Mouse (Mus musculus): ENCODE data around the gene Cdc5l.
"Not testable (repeated sequence)": the region's sequence is repeated elsewhere in the genome, so short reads cannot be mapped to it uniquely, and the experiment has no call there.

The Cdc5l gene

DNA sequence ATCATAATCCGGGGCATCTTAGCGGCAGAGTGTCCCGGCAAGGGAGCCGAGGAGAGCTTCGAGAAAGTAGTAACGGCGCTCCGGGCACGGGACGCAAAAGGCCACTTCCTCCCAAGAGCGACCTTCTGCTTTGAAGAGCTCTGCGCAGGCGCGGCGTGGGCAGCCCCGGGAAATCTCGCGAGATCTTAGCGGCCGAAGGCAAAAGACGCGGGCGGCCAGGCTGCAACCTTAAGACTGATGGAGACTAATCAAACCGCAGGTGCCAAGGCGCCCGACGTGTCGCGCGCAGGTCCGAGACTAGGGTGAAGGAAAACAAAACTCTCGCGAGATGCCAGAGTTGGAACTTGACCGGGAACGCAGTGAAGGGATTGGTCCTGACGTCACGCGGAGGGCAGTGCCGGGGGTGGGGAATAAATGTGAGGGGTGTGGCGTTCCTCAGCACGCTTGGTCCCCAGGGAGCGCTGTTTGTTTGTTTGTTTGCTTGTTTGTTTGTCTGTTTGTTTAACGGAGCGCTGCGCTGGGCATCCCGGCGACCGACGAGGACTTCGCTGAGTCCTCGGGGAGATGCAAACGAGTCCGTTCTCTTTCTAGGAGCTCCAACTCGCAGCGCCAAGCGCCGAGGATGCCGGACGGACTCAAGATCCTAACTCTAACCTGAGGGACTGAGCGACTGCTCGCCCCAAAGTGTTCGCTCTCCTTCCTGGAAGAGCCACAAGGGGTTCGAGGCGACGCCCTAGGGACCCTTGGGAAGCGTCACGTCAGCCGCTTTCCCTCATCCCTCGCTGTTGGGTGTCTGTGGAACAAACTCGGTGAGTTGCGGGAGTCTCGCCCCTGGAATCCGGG lies at the start of gene Cdc5l:
Gene Cdc5l, minus strand, starts transcription at position 319 of the 843 bp plus-strand sequence.
- DNase-seq: peak; percentile 97

GRCm38 (mm10) chr17:45480429-45480828 lies 46.9 kb upstream of the Cdc5l start:
- DNase-seq: peak in 1 of 2 experiments; percentile 20

GRCm38 (mm10) chr17:45478234-45478825 lies 44.8 kb upstream of the Cdc5l start:
- peak; percentile 92 for DNase-seq

DNA sequence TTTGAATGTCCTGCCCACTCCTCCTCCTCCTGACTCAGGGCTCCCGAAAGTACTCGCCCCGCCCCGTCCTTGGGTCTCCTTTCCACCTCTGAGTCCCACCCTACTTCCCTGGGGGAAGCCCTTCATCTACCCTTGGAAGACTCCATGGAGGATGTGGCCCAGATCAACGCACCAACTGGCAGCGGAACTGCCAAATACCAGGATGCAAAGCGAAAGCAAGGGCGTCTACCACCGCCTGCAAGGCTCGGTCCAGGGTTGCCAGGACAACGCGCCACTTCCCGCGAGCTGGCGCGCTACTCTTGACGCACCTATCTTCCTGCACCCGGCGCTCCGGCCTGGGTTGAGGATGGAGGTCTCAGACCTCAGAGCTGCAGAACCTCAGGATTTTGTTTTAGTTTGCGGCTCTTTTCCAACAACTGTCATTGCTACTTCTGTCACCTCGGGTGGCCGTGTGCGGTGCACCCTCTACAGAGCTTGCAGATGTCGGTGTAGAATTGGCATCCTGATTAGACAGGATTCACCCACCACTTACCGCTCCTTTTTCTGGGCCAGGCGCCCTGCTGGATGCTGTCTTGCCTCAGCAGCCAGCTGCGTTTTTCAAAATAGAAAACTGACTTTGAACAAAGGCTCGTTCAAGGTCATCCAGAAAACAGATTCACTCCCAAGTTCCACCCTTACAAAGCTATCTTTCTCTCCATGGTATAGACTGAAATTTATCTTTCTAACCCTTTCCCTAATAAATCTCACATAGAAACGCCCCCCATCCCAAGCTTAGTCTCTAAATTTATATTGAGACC lies 41.3 kb upstream of the Cdc5l start, which contains the start of gene Spats1:
Gene Spats1, minus strand, starts transcription at position 747 of the 797 bp plus-strand sequence.
- DNase-seq: peak; percentile 54 to 55

DNA sequence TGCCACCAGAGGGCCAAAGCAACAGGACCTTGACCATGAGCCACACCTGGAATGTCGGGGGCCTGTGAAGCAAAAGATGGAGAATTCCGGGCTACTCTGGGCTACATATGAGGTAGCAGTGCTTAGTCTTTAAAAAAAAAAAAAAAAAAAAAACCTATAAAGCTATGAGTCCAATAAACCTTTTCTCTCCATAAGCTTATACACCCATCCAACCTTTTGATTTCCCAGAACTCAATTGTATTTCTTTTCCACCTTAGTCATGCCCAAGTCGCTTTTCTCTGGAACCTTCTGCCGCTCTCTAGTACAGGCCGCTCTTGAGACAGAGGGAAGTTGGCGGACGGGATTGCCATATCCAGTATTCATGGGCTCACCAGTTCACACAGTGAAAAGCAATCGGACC lies 40.6 kb upstream of the Cdc5l start:
- no peak for DNase-seq

DNA sequence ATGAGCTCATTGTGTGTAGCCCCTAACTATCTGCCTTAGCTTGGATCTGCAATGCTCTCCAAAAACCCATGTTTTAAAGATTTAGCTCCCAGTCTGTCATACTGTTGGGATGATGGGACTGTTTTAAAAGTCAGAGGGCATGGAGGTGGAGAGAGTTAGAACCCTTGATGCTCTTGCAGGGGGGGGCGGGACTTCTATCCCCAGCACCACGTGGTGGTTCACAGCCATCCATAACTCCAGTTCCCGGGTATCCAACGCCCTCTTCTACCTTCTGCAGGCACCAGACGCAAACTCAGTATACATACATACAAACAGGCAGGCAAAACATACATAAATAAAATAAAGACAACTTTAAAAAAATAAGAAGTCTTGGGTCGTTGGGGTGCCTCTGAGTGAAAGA lies 40.1 kb upstream of the Cdc5l start:
- DNase-seq: no peak

GRCm38 (mm10) chr17:45470726-45471125 lies 37.2 kb upstream of the Cdc5l start:
- DNase-seq: no peak

GRCm38 (mm10) chr17:45468302-45468701 lies 34.8 kb upstream of the Cdc5l start:
- DNase-seq: peak in 1 of 2 experiments; percentile 4

DNA sequence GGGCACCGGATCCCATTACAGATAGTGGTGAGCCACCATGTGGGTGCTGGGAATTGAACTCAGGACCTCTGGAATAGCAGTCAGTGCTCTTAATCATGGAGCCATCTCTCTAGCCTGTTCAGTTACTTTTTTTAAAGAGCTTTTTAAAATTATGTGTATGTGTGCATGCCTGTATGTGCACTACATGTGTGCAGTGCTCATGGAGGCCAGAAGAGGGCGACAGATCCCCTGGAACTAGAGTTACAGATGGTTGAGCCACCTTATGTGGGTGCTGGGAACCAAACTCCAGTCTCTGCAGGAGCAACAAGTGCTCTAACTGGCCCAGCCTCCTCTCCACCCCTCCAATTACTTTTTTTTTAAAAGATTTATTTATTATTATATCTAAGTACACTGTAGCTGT lies 33.2 kb upstream of the Cdc5l start:
- DNase-seq: no peak

- no peak for DNase-seq
These were observed 30.7 kb upstream of the Cdc5l start for GRCm38 (mm10) chr17:45464255-45464654.

GRCm38 (mm10) chr17:45462506-45462905 lies 29.0 kb upstream of the Cdc5l start:
- DNase-seq: no peak

DNA sequence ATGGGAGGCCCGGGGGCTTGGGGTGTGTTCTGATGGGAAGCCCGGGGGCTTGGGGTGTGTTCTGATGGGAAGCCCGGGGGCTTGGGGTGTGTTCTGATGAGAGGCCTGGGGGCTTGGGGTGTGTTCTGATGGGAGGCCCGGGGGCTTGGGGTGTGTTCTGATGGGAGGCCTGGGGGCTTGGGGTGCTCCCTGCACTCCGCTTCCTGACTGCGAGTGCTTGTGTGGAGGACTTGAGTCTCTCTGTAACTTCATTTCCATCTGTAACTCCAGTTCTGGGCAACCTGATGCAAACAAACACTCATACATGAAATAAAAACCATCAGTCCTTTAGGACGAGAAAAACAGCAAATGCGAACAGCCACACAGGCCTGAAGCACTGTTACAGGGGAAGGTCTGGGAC lies 25.5 kb upstream of the Cdc5l start:
- no peak for DNase-seq

- DNase-seq: no peak
These were observed 25.0 kb upstream of the Cdc5l start for GRCm38 (mm10) chr17:45458516-45458915.

DNA sequence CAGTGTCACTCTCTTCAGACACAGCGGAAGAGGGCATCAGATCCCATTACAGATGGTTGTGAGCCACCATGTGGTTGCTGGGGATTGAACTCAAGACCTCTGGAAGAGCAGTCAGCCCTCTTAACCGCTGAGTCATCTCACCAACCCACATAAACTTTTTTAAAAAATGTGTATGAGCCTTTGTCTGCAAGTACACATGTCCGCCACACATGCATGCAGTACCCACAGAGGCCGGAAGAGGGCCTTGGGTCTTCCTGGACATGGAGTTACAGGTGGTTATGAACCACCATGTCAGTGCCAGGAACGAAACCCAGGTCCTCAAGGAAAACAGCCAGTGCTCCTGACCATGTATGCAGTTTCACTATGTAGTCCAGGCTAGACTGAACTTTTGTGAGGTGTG lies 23.9 kb upstream of the Cdc5l start:
- DNase-seq: no peak

DNA sequence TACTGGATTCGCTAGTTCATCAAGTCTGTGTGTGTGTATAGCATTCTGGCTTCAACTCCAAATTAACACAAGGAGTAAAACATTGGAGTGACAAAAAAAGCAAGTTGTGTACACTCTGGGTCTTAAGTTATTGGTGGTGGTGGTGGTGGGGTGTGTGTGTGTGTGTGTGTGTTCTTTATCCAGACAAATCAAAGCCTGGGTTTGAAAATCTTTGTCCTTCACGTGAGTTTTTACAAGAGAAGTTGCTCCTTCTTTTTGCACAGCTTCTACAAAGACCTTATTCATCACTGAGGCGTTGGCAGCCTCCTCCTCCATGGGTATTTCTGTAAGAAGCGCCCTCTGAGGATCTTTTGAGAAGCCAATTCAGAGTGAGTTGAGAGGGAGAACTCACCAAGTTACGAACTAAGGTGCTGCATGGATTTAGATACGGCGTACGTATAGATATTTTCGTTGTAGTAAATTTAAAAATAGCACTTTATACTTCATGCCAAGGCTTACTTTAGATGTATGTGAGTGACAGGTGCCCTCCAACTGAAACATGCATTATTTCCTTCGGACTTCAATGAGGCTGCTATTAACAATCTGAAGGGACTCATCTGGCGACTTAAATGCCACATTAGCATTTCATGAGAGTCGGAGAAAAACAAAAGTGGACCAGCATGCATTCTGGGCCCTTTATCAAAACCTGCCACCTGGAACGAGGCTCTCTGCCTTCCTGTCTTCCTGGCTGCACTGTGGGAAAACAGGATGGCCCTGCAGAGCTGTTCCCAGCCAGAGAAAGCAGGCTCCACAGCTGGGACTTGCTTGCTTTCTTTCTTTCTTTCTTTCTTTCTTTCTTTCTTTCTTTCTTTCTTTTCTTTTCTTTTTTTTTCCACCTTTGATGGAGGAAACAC lies 23.0 kb upstream of the Cdc5l start:
- DNase-seq: no peak

DNA sequence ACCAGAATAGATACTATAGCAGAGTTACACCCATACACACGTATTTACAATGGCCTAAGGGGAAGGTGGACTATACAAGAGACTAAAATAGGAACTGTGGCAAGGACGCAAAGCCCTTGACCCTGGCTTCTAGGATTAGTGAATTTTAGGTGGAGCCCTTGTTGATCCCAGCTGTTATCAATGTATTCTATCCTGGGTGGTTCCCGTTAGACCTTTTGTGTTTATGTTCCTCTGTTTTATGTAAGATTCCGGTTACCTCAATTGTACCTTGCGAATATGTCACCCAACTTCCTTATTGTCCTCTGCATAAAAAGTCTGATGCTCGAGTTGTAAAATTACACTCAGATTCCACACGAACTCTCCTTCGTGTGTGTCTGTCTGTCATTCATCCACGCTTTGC lies 22.2 kb upstream of the Cdc5l start:
- DNase-seq: not testable (repeated sequence)

GRCm38 (mm10) chr17:45454794-45455193 lies 21.3 kb upstream of the Cdc5l start:
- DNase-seq: no peak

GRCm38 (mm10) chr17:45452271-45452670 lies 18.7 kb upstream of the Cdc5l start:
- no peak for DNase-seq

DNA sequence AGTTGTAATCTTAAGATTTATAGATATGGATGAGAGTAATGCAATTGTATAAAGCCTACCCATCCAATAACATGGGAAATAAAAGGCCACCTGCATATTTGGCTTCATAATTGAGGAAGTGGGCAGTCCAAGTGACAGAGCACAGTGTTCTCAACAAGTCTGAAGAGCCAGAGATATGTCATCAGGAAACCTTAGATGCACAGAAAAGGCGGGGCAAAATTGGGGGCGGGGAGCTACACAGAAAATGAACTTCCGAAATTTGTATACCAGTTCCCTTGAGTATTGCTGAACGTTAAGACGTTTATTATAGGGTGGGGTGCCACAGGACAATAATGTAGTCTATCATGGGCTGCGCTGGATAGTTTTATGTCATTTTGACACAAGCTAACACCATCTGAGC lies 16.6 kb upstream of the Cdc5l start:
- DNase-seq: peak; percentile 40 to 48

DNA sequence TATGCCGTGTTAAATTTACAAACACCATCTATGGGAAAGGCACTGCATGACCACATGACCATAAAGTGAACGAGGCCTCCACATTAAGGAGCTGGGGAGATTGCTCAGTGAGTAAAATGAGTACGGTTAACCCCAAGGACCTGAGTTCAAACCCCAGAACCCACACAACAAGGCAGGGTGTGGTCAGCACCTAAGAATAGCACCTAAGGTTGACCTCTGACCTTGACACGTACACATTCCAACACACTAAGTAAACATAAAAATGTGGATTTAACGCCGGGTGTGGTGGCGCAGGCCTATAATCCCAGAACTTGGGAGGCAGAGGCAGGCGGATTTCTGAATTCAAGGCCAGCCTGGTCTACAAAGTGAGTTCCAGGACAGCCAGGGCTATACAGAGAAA lies 16.0 kb upstream of the Cdc5l start:
- DNase-seq: no peak

DNA sequence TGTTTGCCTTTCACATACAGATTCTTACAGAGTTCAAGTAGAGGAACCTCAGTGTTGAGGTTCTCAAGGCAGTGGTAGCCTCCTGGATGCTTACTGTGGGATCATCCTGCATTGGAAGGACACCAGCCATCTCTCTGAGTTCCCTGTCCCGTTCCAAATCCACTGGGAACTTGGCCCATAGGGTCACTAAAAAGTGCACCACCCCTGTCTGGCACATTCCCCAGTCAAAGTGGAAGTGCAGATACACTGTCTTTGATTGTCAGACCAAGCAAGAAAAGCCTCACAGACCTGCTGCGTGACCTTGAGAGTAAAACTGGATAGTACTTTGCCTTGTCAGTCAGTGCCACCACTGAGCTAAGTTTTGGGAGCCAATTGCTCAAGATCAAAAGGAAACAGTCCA lies 13.5 kb upstream of the Cdc5l start:
- no peak for DNase-seq

DNA sequence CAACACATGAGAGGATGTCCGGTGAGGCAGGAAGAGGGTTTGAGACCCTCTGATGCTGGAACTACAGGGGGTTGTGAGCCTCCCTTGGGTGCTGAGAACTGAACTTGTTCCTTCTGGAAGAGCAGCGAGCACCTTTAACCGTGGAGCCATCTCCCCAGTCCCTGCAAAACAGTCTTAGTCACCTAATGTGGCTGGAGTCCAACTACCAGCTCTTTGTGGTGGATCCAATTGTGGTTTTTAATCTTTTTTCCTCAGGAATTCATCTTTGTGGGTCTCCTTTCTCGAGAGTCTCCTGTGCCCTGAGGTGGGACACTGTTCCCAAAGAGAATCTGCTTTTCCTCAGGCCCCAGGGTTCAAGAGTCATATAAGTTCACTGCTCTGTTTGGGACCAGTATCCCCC lies 12.4 kb upstream of the Cdc5l start:
- DNase-seq: no peak

DNA sequence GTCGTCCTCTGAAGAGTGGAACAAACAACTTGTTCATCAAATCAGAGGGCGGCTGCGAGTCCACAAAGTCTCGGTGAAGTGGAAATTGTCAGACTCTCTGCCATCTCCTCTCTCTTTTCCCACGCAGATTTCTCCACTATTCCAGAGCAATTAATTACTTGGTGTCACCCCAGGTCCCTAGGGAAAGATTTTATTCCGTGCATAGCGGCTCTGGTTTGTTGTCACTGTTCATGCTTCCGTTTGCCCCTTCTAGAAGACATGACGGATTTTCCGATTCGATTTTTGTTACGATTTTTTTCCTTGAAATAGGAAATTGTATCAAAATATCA lies 689 bp upstream of the Cdc5l start:
- DNase-seq: no peak
